Mouse (Mus musculus): Measurements from ENCODE around the gene Zfp746. TPM values are rescaled to one million over a fixed set of nuclear protein-coding genes. Genes with fewer than 3 reads are reported as not detected.
"Not testable (repeated sequence)": the region's sequence is repeated elsewhere in the genome, so short reads cannot be mapped to it uniquely, and the experiment has no call there.

The Zfp746 gene
- 10 to 100 TPM; 22.6 to 26.4 TPM for total RNA-seq (2021)
- long read RNA-seq, experiment 1, transcript Zfp746-203 (7 exons, 3,648 nt): major isoform, 10 of 33 reads
- long read RNA-seq, experiment 1, transcript Zfp746-201 (7 exons, 3,651 nt): major isoform, 10 of 33 reads
- long read RNA-seq, experiment 1, partial matches to known transcripts: 2 of 33 reads
- long read RNA-seq, experiment 1, other reads (novel, unspliced or antisense): 11 of 33 reads
- long read RNA-seq, experiment 2, transcript Zfp746-201 (7 exons, 3,651 nt): minor isoform, 10 of 47 reads
- long read RNA-seq, experiment 2, transcript Zfp746-203 (7 exons, 3,648 nt): major isoform, 13 of 47 reads
- long read RNA-seq, experiment 2, partial matches to known transcripts: 5 of 47 reads
- long read RNA-seq, experiment 2, other reads (novel, unspliced or antisense): 19 of 47 reads

- peak; percentile 98 for DNase-seq
Measured at GRCm38 (mm10) chr6:48086471-48086878, at the start of gene Zfp746. Zfp746 (minus strand) TSS chr6:48086593.

DNA sequence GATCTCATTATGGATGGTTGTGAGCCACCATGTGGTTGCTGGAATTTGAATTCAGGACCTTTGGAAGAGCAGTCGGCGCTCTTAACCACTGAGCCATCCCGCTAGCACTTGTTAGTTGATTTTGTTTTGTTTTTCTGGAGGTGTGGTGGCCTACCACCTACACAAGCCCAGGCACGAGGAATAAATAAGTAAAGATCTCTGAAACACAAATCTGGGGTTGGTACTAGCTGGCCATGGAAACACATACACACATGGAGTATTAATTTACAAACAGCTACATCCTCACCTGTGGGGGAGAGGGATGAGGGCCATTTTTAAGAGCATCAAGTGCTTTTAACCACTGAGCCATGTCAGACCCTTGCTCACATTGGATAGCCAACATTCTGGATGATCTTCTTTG is 34.7 kb upstream of the Zfp746 start:
- DNase-seq: not testable (repeated sequence)

- peak; percentile 16 for DNase-seq
Measured at GRCm38 (mm10) chr6:48116036-48116435, 29.6 kb upstream of the Zfp746 start.

- no peak for DNase-seq
Measured at GRCm38 (mm10) chr6:48086957-48087715, 743 bp upstream of the Zfp746 start.

GRCm38 (mm10) chr6:48085521-48086404 is 630 bp downstream of the Zfp746 start:
- peak; percentile 77 for DNase-seq

DNA sequence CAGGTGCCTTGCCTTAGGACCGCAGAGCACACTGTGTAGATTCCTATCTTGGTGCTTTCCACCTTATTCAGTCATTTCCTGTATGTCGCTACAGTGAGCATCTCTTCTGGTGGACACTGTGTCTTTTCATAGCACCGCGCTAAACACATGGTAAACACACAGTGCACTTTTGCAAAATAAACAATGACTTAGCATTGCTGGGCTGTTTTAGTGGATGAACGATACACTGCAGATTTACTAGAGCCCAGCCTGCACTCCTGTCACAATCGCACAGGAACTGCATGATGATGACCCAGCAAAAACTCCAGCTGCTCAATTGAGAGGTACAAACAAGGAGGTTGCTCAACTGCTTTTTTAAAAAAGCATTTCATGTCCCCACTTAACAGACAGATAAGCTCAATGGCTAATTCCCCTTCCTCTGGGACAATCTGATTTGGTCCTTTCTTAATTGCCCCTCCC is 2.6 kb downstream of the Zfp746 start:
- DNase-seq: no peak

- DNase-seq: no peak
Measured at GRCm38 (mm10) chr6:48081952-48082351, 4.4 kb downstream of the Zfp746 start.

DNA sequence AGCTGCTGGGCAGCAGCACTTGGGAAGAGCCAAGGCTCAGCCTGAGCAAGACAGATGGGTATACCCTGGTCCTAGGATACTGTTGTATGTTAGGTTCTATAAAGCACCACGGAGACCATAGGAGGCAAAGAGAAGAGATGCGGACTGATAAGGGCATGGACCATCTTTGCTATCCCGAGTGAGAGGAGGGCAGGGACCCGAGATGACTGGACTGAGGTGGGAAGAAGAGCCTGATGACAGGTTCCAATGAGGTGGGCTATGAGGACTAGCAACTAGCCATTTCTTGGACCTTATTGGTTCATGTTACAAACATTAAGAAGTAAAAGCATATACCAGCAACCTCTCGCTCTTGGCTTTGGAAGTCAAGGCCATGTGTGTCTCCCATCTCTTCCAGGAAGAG is 5.4 kb downstream of the Zfp746 start:
- DNase-seq: no peak

DNA sequence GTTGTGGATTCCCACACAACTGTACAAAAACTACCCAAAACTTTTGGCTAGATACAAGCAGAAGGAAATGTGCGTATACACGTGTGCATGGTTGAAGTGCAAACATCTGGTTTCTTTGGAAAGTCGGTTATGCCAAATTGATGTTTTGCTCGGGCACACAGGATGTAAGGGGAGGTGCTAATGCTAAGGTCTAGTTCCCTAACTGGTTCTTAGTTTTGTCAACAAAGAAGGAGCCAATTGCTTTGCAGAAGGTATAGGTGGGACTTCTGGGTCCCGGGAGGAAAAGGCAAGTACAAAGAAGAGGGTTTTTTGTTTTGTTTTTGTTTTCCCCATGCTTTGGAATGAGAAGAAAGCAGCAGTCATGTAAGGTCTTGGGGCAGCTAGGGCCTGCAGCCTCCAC is 13.1 kb downstream of the Zfp746 start:
- no peak for DNase-seq

GRCm38 (mm10) chr6:48067492-48067891 is 18.9 kb downstream of the Zfp746 start:
- DNase-seq: no peak

GRCm38 (mm10) chr6:48065587-48066075 is 20.8 kb downstream of the Zfp746 start:
- no peak for DNase-seq

DNA sequence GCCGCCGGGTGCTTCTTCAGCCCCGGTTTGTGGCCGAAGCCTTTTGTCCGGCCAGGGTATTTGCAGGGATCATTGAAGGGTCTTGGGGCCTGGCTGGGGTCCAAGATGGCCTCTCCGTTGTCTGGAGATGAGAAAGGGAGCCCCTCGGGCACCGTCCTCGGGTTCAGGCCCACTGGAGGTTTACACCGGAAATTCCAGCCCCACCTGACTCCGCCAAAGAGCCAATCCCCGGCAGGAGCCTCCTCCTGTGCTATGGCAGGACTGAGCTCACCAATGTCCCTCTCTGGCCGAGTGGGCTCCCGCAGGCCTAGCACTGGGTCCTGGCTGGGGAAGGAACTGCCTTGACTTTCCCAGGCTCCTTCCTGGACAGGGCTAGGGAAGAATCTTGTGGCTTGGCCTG is 21.9 kb downstream of the Zfp746 start:
- no peak for DNase-seq

GRCm38 (mm10) chr6:48063940-48064339 is 22.5 kb downstream of the Zfp746 start:
- no peak for DNase-seq

DNA sequence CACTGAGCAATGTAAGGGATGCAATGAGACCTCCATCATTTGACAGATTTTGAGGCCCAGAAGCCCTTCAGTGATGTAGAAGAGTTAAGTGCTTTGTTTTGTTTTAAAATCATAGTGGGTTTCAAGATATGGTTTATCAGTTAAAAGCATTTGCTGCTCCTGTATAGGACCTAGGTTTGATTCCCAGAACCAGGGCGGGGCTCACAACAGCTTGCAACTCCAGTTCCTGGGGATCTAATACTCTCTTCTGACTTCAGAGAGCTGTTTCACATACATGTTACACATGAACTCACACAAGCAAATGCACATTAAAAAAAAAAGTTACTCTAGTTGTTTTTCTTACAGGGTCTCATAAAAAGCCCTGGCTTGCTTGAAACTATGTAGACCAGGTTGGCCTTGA is 25.5 kb downstream of the Zfp746 start:
- DNase-seq: no peak

GRCm38 (mm10) chr6:48060421-48060820 is 26.0 kb downstream of the Zfp746 start:
- DNase-seq: no peak

GRCm38 (mm10) chr6:48052136-48052535 is 34.3 kb downstream of the Zfp746 start:
- DNase-seq: no peak

- no peak for DNase-seq
Measured at GRCm38 (mm10) chr6:48051666-48052065, 34.7 kb downstream of the Zfp746 start.

- DNase-seq: no peak
Measured at GRCm38 (mm10) chr6:48049273-48050065, 36.9 kb downstream of the Zfp746 start.

GRCm38 (mm10) chr6:48048426-48049272 is 37.7 kb downstream of the Zfp746 start, which contains the start of gene Zfp777:
Zfp777 (minus strand) TSS chr6:48048911.
- DNase-seq: peak; percentile 90
